Mouse (Mus musculus) liver, adult 2 months (tissue): ENCODE measurements at regions not wholly inside any gene's neighbourhood (a gene's known extent, or its start where the extent isn't known, plus 50 kb on each side); places are given as distances from the start of the nearest gene placed in this dataset.

ENCODE experiments used
- CTCF ChIP-seq: fragments of 200-500 bp; IDR thresholded peaks from 2 replicates; pipeline ENCODE4 v1.5.1; 2011; ENCODE audit warnings: low read depth, low read length, control low read depth
- POLR2A ChIP-seq: fragments of 200-500 bp; IDR thresholded peaks from 2 replicates; pipeline ENCODE4 v1.6.1; 2011; ENCODE audit warnings: low read length, control low read depth; ENCODE audit not compliant: insufficient read depth; ENCODE audit errors: extremely low read depth

DNA sequence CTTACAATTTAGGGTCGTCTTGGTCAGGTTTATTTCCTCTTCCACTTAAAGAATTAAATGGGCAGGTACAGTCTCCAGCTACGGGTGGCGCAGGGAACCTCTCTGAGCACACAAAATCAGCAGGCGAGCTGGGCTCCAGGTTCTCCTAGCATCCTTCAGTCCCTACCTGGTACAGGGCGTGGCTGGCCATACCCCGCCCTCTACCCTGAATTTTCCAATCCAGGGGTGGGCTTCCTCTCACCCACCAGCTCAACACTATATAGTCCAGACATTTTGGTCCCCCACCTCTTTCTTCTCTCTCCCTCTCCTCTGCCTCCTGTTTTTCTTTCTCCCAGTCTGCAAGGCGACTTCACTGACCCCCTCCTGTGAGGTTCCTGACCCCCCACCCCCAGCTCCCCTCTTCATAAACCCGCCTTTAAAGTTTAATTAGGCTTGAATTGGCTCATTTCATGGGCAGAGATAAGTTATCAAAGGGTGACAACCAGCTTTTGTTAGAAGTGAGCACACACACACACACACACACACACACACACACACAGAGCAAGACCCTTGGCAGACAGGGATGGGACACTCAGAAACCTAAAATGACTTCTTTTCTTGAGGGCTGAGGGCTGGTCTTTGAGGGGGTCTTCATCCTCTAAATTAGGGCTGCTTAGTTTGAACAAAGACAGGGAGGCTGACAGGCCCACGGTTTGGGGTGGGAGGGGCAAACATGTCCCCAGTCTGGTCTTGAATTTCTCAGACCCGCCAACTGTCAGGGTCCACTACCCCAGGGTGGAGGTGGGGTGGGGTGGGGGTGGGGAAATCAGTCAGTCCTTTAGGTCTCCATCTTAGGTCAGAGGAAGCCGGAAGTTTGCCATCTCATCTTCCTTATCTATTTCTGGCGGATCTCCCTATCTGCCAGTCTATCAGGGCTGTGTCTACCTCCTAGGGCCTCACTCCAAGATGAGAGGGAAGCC, 119.3 kb downstream of the Gm10131 start:
- no peak for TF ChIP-seq POLR2A
- no peak for TF ChIP-seq CTCF
